Mouse (Mus musculus) hindbrain, embryonic 11.5 days (tissue): Measurements from ENCODE around the gene Dmap1. TPM values are rescaled to one million over a fixed set of nuclear protein-coding genes. Genes with fewer than 3 reads are reported as not detected.

Experiments used
- ATAC-seq: fragments of 200-750 bp; cut with Nextera tagmentation; 2 replicates; pipeline ENCODE4 v1.8.0; 2017; ENCODE audit warnings: mild to moderate bottlenecking, moderate TSS enrichment, moderate library complexity; ENCODE audit not compliant: low FRiP score
- DNase-seq: peaks from one replicate; pipeline ENCODE4 v3.0.0-alpha.2; 2015; ENCODE audit warnings: low spot score
- H3K27ac ChIP-seq: fragments of 300-500 bp; sonication (generic); 2 replicates; pipeline ENCODE4 v1.5.1; 2014; ENCODE audit warnings: mild to moderate bottlenecking, low read depth, low read length
- H3K27me3 ChIP-seq: fragments of 300-500 bp; sonication (generic); 2 replicates; pipeline ENCODE4 v1.6.1; 2014; ENCODE audit warnings: mild to moderate bottlenecking, low read length, moderate library complexity, mixed read lengths; ENCODE audit not compliant: control insufficient read depth, insufficient read depth
- H3K36me3 ChIP-seq: fragments of 300-500 bp; sonication (generic); 2 replicates; pipeline ENCODE4 v1.6.1; 2014; ENCODE audit warnings: mild to moderate bottlenecking, low read length, moderate library complexity, mixed read lengths; ENCODE audit not compliant: control insufficient read depth, insufficient read depth
- H3K4me1 ChIP-seq: fragments of 300-500 bp; sonication (generic); replicated peaks from 2 replicates; pipeline ENCODE4 v1.6.1; 2014; ENCODE audit warnings: low read length, mixed read lengths; ENCODE audit not compliant: control insufficient read depth, insufficient read depth
- H3K4me2 ChIP-seq: fragments of 300-500 bp; sonication (generic); replicated peaks from 2 replicates; pipeline ENCODE4 v1.6.1; 2014; ENCODE audit warnings: mild to moderate bottlenecking, low read depth, low read length
- H3K4me3 ChIP-seq: fragments of 300-500 bp; sonication (generic); 2 replicates; pipeline ENCODE4 v1.5.1; 2014; ENCODE audit warnings: low read depth, low read length
- H3K9ac ChIP-seq: fragments of 300-500 bp; sonication (generic); 2 replicates; pipeline ENCODE4 v1.6.1; 2014; ENCODE audit warnings: low read depth, low read length
- H3K9me3 ChIP-seq: fragments of 300-500 bp; sonication (generic); 2 replicates; pipeline ENCODE4 v1.6.1; 2016; ENCODE audit warnings: low read length; ENCODE audit not compliant: control insufficient read depth
- WGBS: fragments of 180-500 bp; shearing (Covaris S2); extraction: QIAGEN DNeasy Blood & Tissue Kit; methylation state at CpG from one replicate; pipeline ENCODE4 v1.1.7; 2014; 5-methylcytosine and 5-hydroxymethylcytosine counted together
- polyA plus RNA-seq: library from polyadenylated mRNA; unstranded; fragments of >200 nt; fragmentation: Nextera tagmentation; extraction: Ambion mirVana; gene quantifications from 2 replicates; pipeline ENCODE4 v1.2.1, GENCODE M21; 2014

The Dmap1 gene
- polyA plus RNA-seq, 1 experiment from 2014 or later: 76.1 TPM

- no peak for ATAC-seq
- H3K4me2 ChIP-seq: no peak overlapping the region
- no peak for DNase-seq
- H3K27ac ChIP-seq: no peak overlapping the region
- no peaks in the 10 kb centered on the region for H3K27me3 ChIP-seq
- H3K9me3 ChIP-seq: no peaks in the 10 kb centered on the region
- H3K36me3 ChIP-seq: no peaks in the 10 kb centered on the region
- 92% methylated on average over 4 of the region's 4 CpGs for WGBS
- no peaks in the 10 kb centered on the region for H3K4me1 ChIP-seq
- no peak overlapping the region for H3K4me3 ChIP-seq
- no peak overlapping the region for H3K9ac ChIP-seq
Measured at GRCm38 (mm10) chr4:117636152-117636551, 45.9 kb downstream of the Dmap1 start.

GRCm38 (mm10) chr4:117634642-117635041 is 47.4 kb downstream of the Dmap1 start:
- H3K4me2 ChIP-seq: no peak overlapping the region
- no peak for DNase-seq
- no peak overlapping the region for H3K9ac ChIP-seq
- ATAC-seq: no peak
- H3K4me3 ChIP-seq: no peak overlapping the region
- no peaks in the 10 kb centered on the region for H3K27me3 ChIP-seq
- H3K36me3 ChIP-seq: no peaks in the 10 kb centered on the region
- no peaks in the 10 kb centered on the region for H3K4me1 ChIP-seq
- H3K9me3 ChIP-seq: no peaks in the 10 kb centered on the region
- H3K27ac ChIP-seq: no peak overlapping the region
- 90% methylated on average over 7 of the region's 7 CpGs for WGBS

GRCm38 (mm10) chr4:117633527-117633926 is 48.5 kb downstream of the Dmap1 start:
- Histone ChIP-seq H3K9me3 (no peaks in the 10 kb centered on the region), H3K4me3 (no peak overlapping the region), H3K27ac (no peak overlapping the region), H3K36me3 (no peaks in the 10 kb centered on the region), H3K27me3 (no peaks in the 10 kb centered on the region), H3K4me2 (no peak overlapping the region), H3K4me1 (no peaks in the 10 kb centered on the region; the same call in 1 of the 2 replicates), H3K9ac (no peak overlapping the region)
- ATAC-seq: no peak
- DNase-seq: no peak
- WGBS: 95% methylated on average over 5 of the region's 5 CpGs

- ATAC-seq (no peak), DNase-seq (no peak)
- Histone ChIP-seq H3K9ac (no peak overlapping the region), H3K36me3 (no peaks in the 10 kb centered on the region), H3K4me1 (no peaks in the 10 kb centered on the region; the same call in 1 of the 2 replicates), H3K4me2 (no peak overlapping the region), H3K27ac (no peak overlapping the region), H3K27me3 (no peaks in the 10 kb centered on the region), H3K4me3 (no peak overlapping the region), H3K9me3 (no peaks in the 10 kb centered on the region)
- 85% methylated on average over 6 of the region's 6 CpGs for WGBS
Measured at GRCm38 (mm10) chr4:117630053-117630670, 51.9 kb downstream of the Dmap1 start.

- no peak overlapping the region for H3K4me3 ChIP-seq
- H3K9me3 ChIP-seq: no peaks in the 10 kb centered on the region
- ATAC-seq (no peak), DNase-seq (no peak)
- no peaks in the 10 kb centered on the region for H3K27me3 ChIP-seq
- H3K4me2 ChIP-seq: no peak overlapping the region
- H3K4me1 ChIP-seq: no peaks in the 10 kb centered on the region; the same call in 1 of the 2 replicates
- H3K27ac ChIP-seq: no peak overlapping the region
- no peaks in the 10 kb centered on the region for H3K36me3 ChIP-seq
- H3K9ac ChIP-seq: no peak overlapping the region
- 59% methylated on average over 1 of the region's 1 CpGs for WGBS
Measured at GRCm38 (mm10) chr4:117628464-117628863, 53.6 kb downstream of the Dmap1 start.

Other genes starting within 250 kb of the Dmap1 start
- 54.1 and 55.5 TPM in 2 replicates for gene Rnf220, start 185.2 kb downstream of the Dmap1 start, polyA plus RNA-seq
- 110 and 119 TPM in 2 replicates for gene Eri3, start 131.9 kb downstream of the Dmap1 start, polyA plus RNA-seq
- not detected in 2 replicates for gene Gm12845, start 42.1 kb upstream of the Dmap1 start, polyA plus RNA-seq
- not detected in 2 replicates for gene Klf17, start 83.4 kb upstream of the Dmap1 start, polyA plus RNA-seq
- 6.2 and 7.1 TPM in 2 replicates for gene Slc6a9, start 152.2 kb upstream of the Dmap1 start, polyA plus RNA-seq
- 1.7 and 1.8 TPM in 2 replicates for gene Ccdc24, start 190.3 kb upstream of the Dmap1 start, polyA plus RNA-seq
- 27.3 and 27.9 TPM in 2 replicates for gene B4galt2, start 201.2 kb upstream of the Dmap1 start, polyA plus RNA-seq
- gene Atp6v0b, start 205.1 kb upstream of the Dmap1 start, polyA plus RNA-seq: 233 and 246 TPM in 2 replicates
- 21.0 and 26.8 TPM in 2 replicates for gene Dph2, start 209.8 kb upstream of the Dmap1 start, polyA plus RNA-seq
- gene Ipo13, start 232.7 kb upstream of the Dmap1 start, polyA plus RNA-seq: 43.8 and 54.5 TPM in 2 replicates
- 1.6 and 1.8 TPM in 2 replicates for gene Artn, start 247.5 kb upstream of the Dmap1 start, polyA plus RNA-seq